Mouse (Mus musculus): ENCODE results near the gene Gm26897.

Gm26897 gene

GRCm38 (mm10) chr5:111733851-111734250, at the start of gene Gm26897:
Gm26897 (plus strand) TSS chr5:111733924.
- no peak for DNase-seq (ENCODE audit: low spot score)

- no peak for DNase-seq (ENCODE audit: low spot score)
Measured at GRCm38 (mm10) chr5:111687370-111687769, 46.4 kb upstream of the Gm26897 start.

GRCm38 (mm10) chr5:111688584-111688983, 45.1 kb upstream of the Gm26897 start:
- DNase-seq (ENCODE audit: low spot score): no peak

GRCm38 (mm10) chr5:111697996-111698395, 35.7 kb upstream of the Gm26897 start:
- DNase-seq (ENCODE audit: low spot score): no peak

GRCm38 (mm10) chr5:111699711-111700303, 33.9 kb upstream of the Gm26897 start:
- no peak for DNase-seq (ENCODE audit: low spot score)

- peak; percentile 38 for DNase-seq (ENCODE audit: low spot score)
Measured at GRCm38 (mm10) chr5:111701634-111702329, 31.9 kb upstream of the Gm26897 start.

GRCm38 (mm10) chr5:111703586-111703985, 30.1 kb upstream of the Gm26897 start:
- DNase-seq (ENCODE audit: low spot score): no peak

GRCm38 (mm10) chr5:111704326-111704725, 29.4 kb upstream of the Gm26897 start:
- DNase-seq (ENCODE audit: low spot score): no peak

- DNase-seq (ENCODE audit: low spot score): peak; percentile 17
Measured at GRCm38 (mm10) chr5:111709195-111709901, 24.4 kb upstream of the Gm26897 start.

- no peak for DNase-seq (ENCODE audit: low spot score)
Measured at GRCm38 (mm10) chr5:111719018-111719417, 14.7 kb upstream of the Gm26897 start.

- DNase-seq (ENCODE audit: low spot score): no peak
Measured at GRCm38 (mm10) chr5:111720726-111721125, 13.0 kb upstream of the Gm26897 start.

GRCm38 (mm10) chr5:111724713-111725112, 9.0 kb upstream of the Gm26897 start:
- peak; percentile 44 for DNase-seq (ENCODE audit: low spot score)

GRCm38 (mm10) chr5:111725195-111725920, 8.4 kb upstream of the Gm26897 start:
- no peak for DNase-seq (ENCODE audit: low spot score)

GRCm38 (mm10) chr5:111728411-111728810, 5.3 kb upstream of the Gm26897 start:
- DNase-seq (ENCODE audit: low spot score): no peak

- DNase-seq (ENCODE audit: low spot score): peak; percentile 81
Measured at GRCm38 (mm10) chr5:111730560-111731167, 3.1 kb upstream of the Gm26897 start.

- no peak for DNase-seq (ENCODE audit: low spot score)
Measured at GRCm38 (mm10) chr5:111732194-111732593, 1.5 kb upstream of the Gm26897 start.

- DNase-seq (ENCODE audit: low spot score): no peak
Measured at GRCm38 (mm10) chr5:111739480-111739879, 5.8 kb downstream of the Gm26897 start.

GRCm38 (mm10) chr5:111740384-111741275, 6.9 kb downstream of the Gm26897 start:
- DNase-seq (ENCODE audit: low spot score): no peak

- DNase-seq (ENCODE audit: low spot score): no peak
Measured at GRCm38 (mm10) chr5:111741352-111741751, 7.6 kb downstream of the Gm26897 start.

GRCm38 (mm10) chr5:111742290-111742898, 8.7 kb downstream of the Gm26897 start:
- DNase-seq (ENCODE audit: low spot score): no peak
